Mouse (Mus musculus) bone marrow macrophage, adult 2 months (primary cell): ENCODE measurements at regions not wholly inside any gene's neighbourhood (a gene's known extent, or its start where the extent isn't known, plus 50 kb on each side); places are given as distances from the start of the nearest gene placed in this dataset.

Experiments used
- CTCF ChIP-seq: IDR thresholded peaks from 2 replicates; pipeline ENCODE4 v1.5.1; 2012; ENCODE audit warnings: low read depth, mild to moderate bottlenecking, low read length, moderate library complexity
- POLR2A ChIP-seq: IDR thresholded peaks from 2 replicates; pipeline ENCODE4 v1.6.1; 2012; ENCODE audit warnings: mild to moderate bottlenecking, low read depth, low read length, borderline replicate concordance

- no peak for TF ChIP-seq CTCF
- TF ChIP-seq POLR2A = no peak
Measured at GRCm38 (mm10) chr9:88091781-88092527, 235.0 kb upstream of the Nt5e start.
